Mouse (Mus musculus): ENCODE measurements around the gene Tmem179. TPM values are rescaled to one million over a fixed set of nuclear protein-coding genes. Genes with fewer than 3 reads are reported as not detected.

Tmem179 gene
- total and polyA plus RNA-seq, 2 experiments from 2014 or later = 96.2 to 141 TPM

DNA sequence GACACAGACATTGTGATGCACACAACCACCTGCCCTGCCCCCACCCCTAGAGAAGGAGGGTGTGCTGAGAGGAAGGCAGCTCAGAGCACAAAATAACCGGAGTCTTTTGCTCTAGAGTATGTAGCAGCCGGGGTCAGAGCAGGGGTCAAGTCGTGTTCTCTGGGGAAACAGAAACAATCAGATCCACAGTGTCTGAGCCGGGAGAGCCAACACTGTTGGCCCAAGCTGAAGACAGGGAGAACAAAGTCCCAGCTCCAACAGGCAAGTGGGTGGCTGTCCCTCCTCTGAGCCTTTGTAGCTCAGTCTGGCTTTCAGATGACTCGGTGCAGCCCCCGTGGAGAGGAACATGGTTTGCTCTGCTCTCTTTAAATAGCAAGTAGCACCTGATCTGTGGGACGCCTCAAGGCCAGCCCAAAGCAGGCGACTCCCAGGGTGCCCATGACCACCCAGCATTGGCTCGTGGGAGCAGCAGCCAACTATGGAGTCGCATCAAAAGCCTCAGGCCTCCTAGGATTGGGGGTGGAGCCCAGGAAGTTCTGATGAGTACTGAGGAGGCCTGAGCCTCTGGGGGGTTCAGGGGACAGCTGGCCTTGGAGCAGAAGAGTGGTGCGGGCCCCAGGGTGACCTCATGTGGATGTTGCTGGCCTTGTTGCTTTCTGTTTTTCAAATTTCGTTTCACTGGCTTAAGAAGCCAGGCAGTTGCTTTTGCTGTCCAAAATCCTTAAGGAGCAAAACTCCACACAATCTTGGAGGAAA, 28.6 kb upstream of the Tmem179 start:
- no peak for ATAC-seq
- WGBS = 24% methylated on average over 12 of the region's 12 CpGs
- Histone ChIP-seq H3K4me3 (ENCODE audit: low read length) (no peak overlapping the region), H3K9me3 (ENCODE audit: low read length) (no peaks in the 10 kb centered on the region), H3K4me1 (ENCODE audit: insufficient read depth, low read length) (peaks cover 19% of the 10 kb centered on the region; the same call in 1 of the 2 replicates), H3K27me3 (ENCODE audit: insufficient read depth, low read length) (no peaks in the 10 kb centered on the region), H3K9ac (replicated peaks; ENCODE audit: low read length) (no peak overlapping the region), H3K4me2 (ENCODE audit: low read depth, low read length) (no peak overlapping the region), H3K36me3 (ENCODE audit: insufficient read depth, low read length) (no peaks in the 10 kb centered on the region), H3K27ac (no peak overlapping the region)
- DNase-seq (ENCODE audit: low spot score) = no peak
- no peak for TF ChIP-seq CTCF (IDR thresholded peaks at IDR 0.05; ENCODE audit: low read depth)

DNA sequence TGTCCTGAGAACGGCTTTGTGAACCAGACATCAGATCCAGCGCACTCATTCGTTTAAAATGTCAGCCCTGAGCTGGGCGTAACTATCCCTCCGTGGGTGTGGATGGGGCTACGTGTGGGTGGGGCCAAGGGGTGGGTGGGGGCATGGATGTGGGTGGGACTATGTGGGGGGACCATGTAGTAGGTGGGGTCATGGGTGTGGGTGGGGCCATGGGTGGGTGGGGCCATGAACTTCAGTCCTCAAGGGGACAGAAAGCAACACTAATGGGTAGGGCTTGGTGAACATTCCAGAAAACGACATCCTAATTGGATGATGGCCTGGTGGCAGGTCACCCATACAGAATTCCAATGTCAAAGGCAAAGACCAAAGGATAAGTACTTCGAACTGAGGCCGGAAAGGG, 27.4 kb upstream of the Tmem179 start:
- H3K4me3 ChIP-seq (ENCODE audit: low read length) = no peak overlapping the region
- H3K4me2 ChIP-seq (ENCODE audit: low read depth, low read length) = no peak overlapping the region
- no peak overlapping the region for H3K27ac ChIP-seq
- H3K27me3 ChIP-seq (ENCODE audit: insufficient read depth, low read length) = no peaks in the 10 kb centered on the region
- DNase-seq (ENCODE audit: low spot score) (no peak), ATAC-seq (no peak)
- H3K9me3 ChIP-seq (ENCODE audit: low read length) = no peaks in the 10 kb centered on the region
- no peaks in the 10 kb centered on the region for H3K36me3 ChIP-seq (ENCODE audit: insufficient read depth, low read length)
- H3K9ac ChIP-seq (replicated peaks; ENCODE audit: low read length) = no peak overlapping the region
- H3K4me1 ChIP-seq (ENCODE audit: insufficient read depth, low read length) = peaks cover 19% of the 10 kb centered on the region; the same call in 1 of the 2 replicates
- no peak for TF ChIP-seq CTCF (IDR thresholded peaks at IDR 0.05; ENCODE audit: low read depth)
- WGBS = 72% methylated on average over 9 of the region's 9 CpGs

- no peak overlapping the region; the same call in 1 of the 2 replicates for H3K9ac ChIP-seq (replicated peaks; ENCODE audit: low read length)
- peak overlapping the region; percentile 16; the same call in 1 of the 2 replicates for H3K27ac ChIP-seq
- under 1% methylated on average over 11 of the region's 11 CpGs for WGBS
These were observed 26.4 kb upstream of the Tmem179 start for GRCm38 (mm10) chr12:112542920-112543300.

DNA sequence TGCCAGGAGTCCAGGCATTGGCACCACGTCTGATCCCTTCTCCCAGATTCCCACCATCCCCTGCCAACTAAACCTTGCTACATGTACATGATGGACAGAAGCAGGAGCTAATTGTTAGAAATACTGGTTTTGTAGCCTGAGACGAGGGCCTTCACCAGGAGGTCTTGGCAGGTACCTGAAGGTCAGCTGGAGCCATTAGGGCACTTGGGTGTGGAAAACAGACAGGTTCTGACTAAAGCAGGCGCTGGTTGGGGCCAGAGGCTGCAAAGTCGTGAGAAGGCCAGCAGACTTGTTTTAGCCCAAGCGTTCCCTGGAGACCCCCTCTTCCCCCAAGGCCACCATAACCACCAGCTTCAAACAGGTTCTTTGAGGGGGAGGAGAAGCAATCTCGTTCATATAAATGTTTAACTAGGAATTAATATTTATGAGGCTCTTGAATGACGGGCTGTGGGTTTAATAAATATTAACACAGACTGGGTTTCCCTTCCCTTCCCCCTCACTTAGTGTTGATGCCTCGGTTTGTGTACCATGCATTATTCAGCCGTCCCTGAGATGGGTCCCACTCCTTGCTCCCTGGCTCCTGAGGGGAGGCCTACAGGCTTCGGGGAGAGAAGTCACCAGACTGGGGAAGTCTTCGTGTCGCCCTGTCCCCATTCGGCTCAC, 25.8 kb upstream of the Tmem179 start:
- H3K4me1 ChIP-seq (ENCODE audit: insufficient read depth, low read length) = peaks cover 19% of the 10 kb centered on the region; the same call in 1 of the 2 replicates
- H3K27me3 ChIP-seq (ENCODE audit: insufficient read depth, low read length) = no peaks in the 10 kb centered on the region
- no peak overlapping the region for H3K4me2 ChIP-seq (ENCODE audit: low read depth, low read length)
- H3K9me3 ChIP-seq (ENCODE audit: low read length) = no peaks in the 10 kb centered on the region
- DNase-seq (ENCODE audit: low spot score) (no peak), ATAC-seq (no peak; the same call in 1 of the 2 replicates)
- TF ChIP-seq CTCF (IDR thresholded peaks at IDR 0.05; ENCODE audit: low read depth) = no peak
- peak overlapping the region; percentile 16; the same call in 1 of the 2 replicates for H3K27ac ChIP-seq
- WGBS = 40% methylated on average over 13 of the region's 13 CpGs
- H3K36me3 ChIP-seq (ENCODE audit: insufficient read depth, low read length) = no peaks in the 10 kb centered on the region
- H3K4me3 ChIP-seq (ENCODE audit: low read length) = no peak overlapping the region
- H3K9ac ChIP-seq (replicated peaks; ENCODE audit: low read length) = no peak overlapping the region; the same call in 1 of the 2 replicates

More at GRCm38 (mm10) chr12:112542920-112543300, 26.4 kb upstream of the Tmem179 start:
- TF ChIP-seq CTCF (IDR thresholded peaks at IDR 0.05; ENCODE audit: low read depth) = peak; percentile 99
- H3K4me3 ChIP-seq (ENCODE audit: low read length) = no peak overlapping the region
- peaks cover 19% of the 10 kb centered on the region; the same call in 1 of the 2 replicates for H3K4me1 ChIP-seq (ENCODE audit: insufficient read depth, low read length)
- no peaks in the 10 kb centered on the region for H3K36me3 ChIP-seq (ENCODE audit: insufficient read depth, low read length)
- H3K27me3 ChIP-seq (ENCODE audit: insufficient read depth, low read length) = no peaks in the 10 kb centered on the region
- no peaks in the 10 kb centered on the region for H3K9me3 ChIP-seq (ENCODE audit: low read length)
- DNase-seq (ENCODE audit: low spot score) (peak; percentile 95), ATAC-seq (peak; percentile 73)
- no peak overlapping the region for H3K4me2 ChIP-seq (ENCODE audit: low read depth, low read length)

GRCm38 (mm10) chr12:112541483-112542091, 25.0 kb upstream of the Tmem179 start:
- DNase-seq (ENCODE audit: low spot score) (peak; percentile 81), ATAC-seq (peak; percentile 81)
- peaks cover 19% of the 10 kb centered on the region; the same call in 1 of the 2 replicates for H3K4me1 ChIP-seq (ENCODE audit: insufficient read depth, low read length)
- no peak overlapping the region for H3K4me2 ChIP-seq (ENCODE audit: low read depth, low read length)
- no peaks in the 10 kb centered on the region for H3K9me3 ChIP-seq (ENCODE audit: low read length)
- WGBS = 17% methylated on average over 8 of the region's 8 CpGs
- peak overlapping the region; percentile 54 for H3K27ac ChIP-seq
- H3K27me3 ChIP-seq (ENCODE audit: insufficient read depth, low read length) = no peaks in the 10 kb centered on the region
- H3K9ac ChIP-seq (replicated peaks; ENCODE audit: low read length) = no peak overlapping the region
- TF ChIP-seq CTCF (IDR thresholded peaks at IDR 0.05; ENCODE audit: low read depth) = no peak
- H3K4me3 ChIP-seq (ENCODE audit: low read length) = no peak overlapping the region
- H3K36me3 ChIP-seq (ENCODE audit: insufficient read depth, low read length) = no peaks in the 10 kb centered on the region

GRCm38 (mm10) chr12:112540321-112540720, 23.8 kb upstream of the Tmem179 start:
- no peak for ATAC-seq
- Histone ChIP-seq H3K27ac (no peak overlapping the region; the same call in 1 of the 2 replicates), H3K4me1 (ENCODE audit: insufficient read depth, low read length) (peaks cover 16% of the 10 kb centered on the region; the same call in 1 of the 2 replicates), H3K4me2 (ENCODE audit: low read depth, low read length) (no peak overlapping the region), H3K9me3 (ENCODE audit: low read length) (no peaks in the 10 kb centered on the region), H3K4me3 (ENCODE audit: low read length) (no peak overlapping the region), H3K9ac (replicated peaks; ENCODE audit: low read length) (no peak overlapping the region), H3K36me3 (ENCODE audit: insufficient read depth, low read length) (no peaks in the 10 kb centered on the region), H3K27me3 (ENCODE audit: insufficient read depth, low read length) (no peaks in the 10 kb centered on the region)
- DNase-seq (ENCODE audit: low spot score) = no peak
- no peak for TF ChIP-seq CTCF (IDR thresholded peaks at IDR 0.05; ENCODE audit: low read depth)
- 77% methylated on average over 12 of the region's 12 CpGs for WGBS
